Mouse (Mus musculus) cerebellum, postnatal 4 days (tissue): Measurements from ENCODE around the gene Tmed9.

Experiments used
- DNase-seq, 2 experiments: peaks; one replicate each; pipeline ENCODE4 v3.0.0; 2022; ENCODE audit warnings: low spot score in 2 of 2, mixed read lengths in 1 of 2

Gene Tmed9

DNA sequence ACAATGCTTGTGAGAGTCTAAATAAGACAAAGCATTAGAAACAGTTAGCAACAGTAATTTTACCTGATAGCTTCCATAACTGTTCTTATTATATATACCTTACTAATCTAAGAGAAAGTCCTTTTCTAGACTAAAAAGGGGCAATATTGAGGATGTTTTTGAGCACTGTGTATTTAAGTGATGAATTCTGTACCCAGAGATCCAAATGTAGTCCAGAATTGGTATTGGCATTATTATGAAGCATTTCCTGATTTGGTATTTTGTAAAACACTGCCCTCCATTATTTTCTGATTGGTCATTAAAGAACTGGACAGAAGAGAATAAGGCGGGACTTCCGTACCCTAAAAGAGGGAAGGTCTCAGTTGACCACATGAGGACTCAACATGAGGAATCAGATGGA lies at the start of gene Tmed9:
Gene Tmed9, plus strand, starts transcription at position 301 of the 400 bp plus-strand sequence.
- no peak for DNase-seq

DNA sequence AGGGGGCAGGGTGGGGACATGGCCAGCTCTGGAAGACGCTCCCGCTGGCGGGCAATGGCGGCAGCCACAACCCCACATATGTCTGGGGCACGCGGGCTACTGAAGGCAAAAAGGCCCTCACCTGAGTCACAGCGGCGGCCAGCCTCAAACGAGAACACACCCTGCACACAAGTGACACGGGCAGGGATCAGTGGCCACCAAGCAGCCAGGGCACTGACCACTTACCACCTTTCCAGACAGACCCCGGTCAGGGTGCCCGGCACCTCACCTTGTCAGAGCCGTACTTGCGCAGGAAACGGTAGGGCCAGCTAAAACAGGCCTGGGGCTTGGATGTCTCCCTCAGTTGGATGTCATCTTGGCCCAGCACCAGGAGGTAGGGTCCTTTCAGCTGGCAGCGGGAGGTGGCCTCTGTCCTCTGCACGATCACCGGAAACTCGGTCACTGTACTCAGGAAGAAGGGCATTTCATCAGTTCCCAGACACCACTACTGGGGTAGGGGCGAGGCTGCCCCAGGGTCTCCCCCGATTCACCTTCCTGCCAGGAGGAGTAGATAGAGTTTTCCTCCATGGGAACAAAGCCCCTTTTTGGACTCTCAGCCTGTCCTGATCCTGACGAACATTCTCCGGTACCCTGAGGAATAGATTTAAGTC lies 49.5 kb upstream of the Tmed9 start:
- no peak for DNase-seq

DNA sequence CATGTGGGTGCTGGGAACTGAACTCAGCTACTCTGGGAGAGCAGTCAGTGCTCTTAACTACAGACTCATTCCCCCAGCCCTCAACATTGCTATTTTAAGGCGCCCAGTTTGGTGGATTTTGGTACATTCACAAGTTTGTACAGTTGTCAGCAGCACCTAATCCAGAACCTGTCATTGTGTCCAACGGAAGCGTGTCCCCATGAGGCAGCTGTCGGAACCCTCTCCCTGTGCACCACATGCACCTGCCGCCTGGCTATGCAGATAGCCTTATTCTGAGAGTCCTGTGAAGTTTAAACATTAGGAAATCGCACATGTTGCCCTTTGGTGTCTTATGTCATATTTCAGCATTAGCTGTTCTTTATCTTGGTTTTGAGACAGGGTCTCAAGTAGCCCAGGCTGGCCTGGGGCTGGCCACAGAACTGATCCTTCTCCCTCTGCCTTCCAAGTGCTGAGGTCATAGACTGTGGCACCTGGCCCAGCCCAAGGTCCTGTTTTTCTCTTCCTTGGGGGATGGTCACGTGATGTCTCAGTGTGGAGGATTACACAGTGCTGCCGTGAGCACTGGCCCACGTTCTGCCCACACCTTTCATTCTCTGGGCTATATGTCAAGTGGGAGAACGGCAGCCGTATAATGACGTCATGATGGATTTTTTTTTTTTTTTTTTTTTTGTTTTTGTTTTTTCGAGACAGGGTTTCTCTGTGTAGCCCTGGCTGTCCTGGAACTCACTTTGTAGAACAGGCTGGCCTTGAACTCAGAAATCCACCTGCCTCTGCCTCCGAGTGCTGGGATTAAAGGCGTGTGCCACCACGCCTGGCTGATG lies 47.6 kb upstream of the Tmed9 start:
- no peak for DNase-seq

DNA sequence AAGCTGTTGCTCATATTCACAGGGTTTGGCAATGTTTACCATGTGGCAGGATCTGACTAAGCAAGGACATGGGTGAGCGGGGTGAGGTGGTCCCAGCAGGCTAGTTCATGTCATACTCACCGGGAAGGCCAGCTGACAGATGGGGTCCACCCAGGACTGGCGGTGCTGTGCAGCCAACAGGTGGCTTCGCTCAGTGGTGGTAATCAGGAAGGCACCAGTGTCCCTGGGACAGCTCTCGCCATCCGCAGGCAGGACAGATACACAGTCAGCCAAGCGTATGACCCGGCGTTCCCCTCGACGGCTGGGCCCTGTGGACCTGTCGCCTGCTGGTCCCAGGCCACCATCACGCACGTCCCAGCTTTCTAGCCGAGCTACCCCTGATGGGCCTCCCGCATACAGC lies 46.3 kb upstream of the Tmed9 start:
- DNase-seq, result no peak

DNA sequence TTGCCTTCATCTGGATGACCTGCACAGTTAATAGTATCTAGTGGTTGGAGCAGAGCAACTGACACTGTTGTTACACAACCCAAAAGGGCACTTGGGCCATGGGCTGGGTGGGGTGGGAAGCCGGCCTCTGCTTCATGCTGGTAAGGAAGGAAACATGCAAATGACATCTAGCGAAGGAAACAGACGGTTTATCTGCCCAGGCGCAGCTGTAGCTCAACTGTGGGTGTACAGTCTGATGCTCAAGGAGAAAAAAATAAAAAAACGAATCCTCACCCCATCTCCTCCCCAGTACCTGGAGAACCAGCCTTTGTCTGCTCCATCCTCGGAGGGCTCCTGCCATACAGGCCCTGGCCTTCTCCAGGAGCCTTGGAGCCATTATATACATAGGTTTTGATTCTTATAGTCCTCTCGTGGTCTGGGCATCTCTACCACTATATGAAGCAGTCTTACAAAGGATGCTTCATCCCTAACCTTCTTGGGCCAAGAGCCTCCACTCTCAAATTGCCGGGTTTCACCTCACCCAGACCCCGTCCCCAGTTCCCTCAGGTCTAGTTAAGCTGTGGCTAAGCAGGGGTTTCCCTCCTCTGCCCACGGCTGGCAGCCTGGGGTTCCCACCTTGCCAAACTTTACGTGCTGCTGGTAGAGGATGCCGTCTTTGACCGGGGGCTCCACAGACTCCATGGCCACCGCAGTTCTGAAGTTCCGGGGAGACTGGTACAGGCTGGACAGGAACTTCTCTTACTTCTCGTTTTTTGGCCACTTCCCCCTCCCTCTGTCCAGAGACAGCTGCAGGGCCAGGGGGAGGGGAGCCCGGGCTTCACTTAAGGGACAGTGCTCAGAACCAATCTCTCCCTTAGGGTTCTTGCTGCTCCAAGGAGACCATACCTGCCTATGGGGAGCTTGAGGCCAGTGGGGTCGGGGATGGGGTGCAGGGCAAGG lies 45.4 kb upstream of the Tmed9 start:
- no peak for DNase-seq

DNA sequence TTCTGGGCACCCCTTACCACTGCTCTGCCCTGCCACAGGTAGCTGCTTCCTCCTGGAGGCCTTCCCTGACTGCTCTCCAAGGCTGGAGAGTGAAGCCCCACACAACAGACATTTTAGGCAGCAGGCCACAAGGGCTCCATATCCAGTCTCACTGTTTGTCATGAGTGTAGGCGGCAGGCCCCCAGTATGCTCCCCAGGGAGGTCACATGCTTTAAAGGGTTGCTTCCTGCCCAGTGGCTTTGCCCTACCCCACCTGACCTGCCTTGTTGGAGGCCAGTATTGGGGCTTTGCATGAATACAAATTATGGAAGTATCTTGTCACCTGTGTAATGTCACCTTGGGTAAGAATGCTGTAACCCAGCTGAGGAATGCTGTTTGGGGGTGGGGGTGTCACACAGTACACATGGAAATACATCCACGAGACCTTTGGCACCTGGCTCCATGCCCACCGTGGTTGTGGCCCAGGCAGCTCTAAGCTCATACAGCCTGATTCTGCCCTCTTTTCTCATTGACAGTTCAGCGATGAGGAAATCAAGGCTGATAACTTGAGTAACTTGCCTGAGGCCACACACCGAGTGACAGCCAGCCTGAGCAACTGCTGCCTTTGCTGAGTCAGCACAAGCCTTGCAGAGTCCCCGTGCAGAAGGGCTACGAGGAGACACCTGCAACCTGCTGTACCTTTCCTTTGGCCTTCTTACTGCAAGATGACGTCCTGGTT lies 44.2 kb upstream of the Tmed9 start, which contains the start of gene Dok3:
Gene Dok3, minus strand, starts transcription at position 99 of the 718 bp plus-strand sequence.
- no peak for DNase-seq

DNA sequence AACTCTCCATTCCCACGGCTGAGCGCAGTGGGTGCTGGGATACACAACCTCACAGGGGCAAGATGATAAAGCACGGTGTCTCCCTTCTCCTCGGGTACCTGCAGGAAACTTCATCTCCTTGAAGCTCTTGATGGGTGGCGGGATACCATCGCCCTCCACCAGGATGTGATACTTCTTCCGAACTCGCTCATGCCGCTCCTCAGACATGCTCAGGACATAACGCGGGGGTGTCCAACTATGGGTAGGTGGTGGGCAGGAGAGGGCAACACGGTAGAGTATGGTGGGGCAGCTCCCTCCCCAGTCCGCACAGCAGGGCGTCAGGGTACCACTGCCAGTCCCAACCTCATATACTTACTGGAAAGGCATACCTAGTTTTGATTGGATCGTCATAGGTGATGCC lies 38.3 kb upstream of the Tmed9 start:
- DNase-seq, result no peak

DNA sequence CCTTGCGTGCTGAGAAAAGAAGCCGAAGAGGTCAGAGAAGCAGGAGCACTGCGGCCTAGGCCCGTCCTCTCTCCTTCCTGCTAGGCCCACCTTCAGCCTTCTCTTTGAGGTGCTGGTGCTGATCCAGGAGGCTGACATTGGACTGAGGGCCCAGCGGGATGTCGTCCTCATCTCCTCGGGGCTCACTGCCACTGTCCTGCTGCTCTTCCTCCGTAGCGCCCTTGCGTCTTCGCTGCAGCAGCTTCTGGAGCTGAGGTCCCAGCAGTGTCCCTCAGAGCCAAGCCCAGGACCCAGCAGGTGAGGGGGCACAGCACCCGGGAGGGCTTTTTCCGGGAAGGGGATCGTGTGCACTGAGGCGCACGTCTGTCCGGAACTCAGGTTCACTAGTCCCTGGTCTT lies 37.7 kb upstream of the Tmed9 start:
- DNase-seq, result peak in 1 of 2 experiments; percentile 17

DNA sequence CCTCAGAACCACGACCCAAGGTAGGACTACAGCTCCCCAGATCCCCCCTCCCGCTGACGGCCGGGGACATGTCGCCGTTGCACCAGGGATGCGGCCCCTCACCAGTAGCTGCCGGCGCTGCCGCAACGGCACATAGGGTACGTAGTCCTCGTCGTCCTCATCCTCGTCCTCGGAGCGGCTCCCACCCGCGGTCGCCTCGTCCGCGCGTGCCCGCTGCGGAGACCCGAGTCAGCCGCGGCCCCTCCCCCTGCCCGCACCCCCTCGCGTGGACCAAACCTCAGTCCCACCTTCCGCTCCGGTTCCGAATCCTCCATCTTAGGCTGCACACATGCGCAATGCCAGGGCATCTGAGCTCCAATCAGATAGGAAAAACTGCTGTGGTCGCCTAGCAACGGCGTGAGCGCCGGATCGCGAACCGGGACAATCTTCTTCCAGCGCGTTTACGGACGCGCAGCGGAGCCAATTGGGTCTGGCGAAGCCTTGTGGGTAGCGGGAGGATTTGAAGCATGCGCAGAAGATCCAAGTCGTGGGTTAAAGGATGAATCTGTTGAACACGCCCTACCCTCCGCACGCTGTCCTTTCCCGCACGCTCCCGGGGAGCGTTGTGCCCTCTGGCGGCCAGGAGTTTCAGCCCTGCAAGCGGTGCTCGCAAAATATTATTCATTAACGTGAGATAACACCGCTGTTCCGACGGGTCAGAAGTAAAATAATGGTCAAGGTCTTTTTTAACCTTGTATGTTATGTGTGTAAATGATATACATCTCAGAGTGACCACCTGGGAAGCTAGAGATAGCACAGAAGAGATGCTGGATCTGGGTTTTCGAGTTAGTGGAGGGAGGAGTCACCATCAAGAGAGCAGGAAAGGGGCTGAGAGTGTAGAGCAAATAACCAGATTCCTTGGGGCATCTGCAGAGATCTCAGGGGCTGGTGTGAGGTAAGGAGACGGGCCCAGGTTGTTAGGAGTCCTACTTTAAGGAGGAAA lies 37.0 kb upstream of the Tmed9 start, which contains the start of gene Ddx41:
Gene Ddx41, minus strand, starts transcription at position 465 of the 982 bp plus-strand sequence.
- peak; percentile 99 to 100 for DNase-seq

DNA sequence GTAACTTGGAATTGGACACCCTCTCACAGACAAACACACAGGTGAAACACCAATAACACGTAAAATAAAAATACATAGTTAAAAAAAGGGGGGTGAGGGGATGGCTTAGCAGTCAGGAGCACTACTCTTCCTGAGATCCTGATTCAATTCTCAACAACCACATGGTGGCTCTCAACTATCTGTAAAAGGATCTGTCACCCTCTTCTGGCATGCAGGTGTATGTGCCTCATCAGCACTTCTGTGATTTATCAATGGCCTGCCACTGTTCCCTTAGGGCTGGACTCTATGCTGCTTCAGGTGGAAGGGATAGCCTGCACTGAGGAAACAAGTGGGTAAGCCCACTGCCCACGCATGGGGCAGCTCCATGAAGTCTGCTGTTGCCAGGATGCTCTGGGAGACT lies 32.6 kb upstream of the Tmed9 start:
- DNase-seq, result peak in 1 of 2 experiments; percentile 26

DNA sequence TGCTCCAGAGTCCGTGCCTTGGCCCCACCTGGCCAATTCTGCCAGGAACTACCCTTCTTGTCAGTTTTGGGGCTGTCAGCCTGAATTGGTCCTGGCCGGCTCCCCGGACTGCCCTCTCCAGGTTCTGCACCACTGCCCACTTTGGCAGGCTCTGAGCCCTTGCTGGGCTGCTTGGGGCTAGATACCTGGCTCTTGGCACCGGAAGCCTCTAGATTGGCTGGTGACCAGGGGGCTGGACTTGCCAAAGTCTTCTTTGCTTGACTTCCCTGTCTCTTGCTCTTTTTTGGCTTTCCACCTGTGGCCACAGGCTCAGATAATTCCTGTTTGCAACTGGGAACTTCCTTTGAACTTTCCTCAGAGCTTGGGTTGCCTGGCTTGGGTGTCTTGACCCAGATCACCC lies 30.6 kb upstream of the Tmed9 start:
- no peak for DNase-seq

DNA sequence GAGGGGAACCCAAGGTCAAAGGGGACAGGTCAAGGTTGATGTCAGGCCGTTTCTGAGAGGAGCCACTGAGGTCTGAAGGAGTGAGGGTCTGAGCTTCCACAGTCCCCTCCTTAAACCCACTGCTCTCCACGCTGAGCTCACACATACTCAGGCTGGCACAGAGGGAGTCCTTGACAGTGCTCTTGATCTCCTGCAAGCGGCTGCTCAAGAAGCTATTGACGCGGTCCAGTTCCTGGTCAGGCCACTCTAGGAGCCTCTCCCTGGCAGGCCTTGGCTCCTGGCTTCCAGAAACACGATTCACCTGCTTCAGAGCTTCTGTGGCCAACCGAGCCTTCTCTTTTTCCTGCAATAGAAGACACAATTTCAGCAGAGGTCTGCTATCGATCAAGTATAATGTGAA lies 30.1 kb upstream of the Tmed9 start:
- no peak for DNase-seq

DNA sequence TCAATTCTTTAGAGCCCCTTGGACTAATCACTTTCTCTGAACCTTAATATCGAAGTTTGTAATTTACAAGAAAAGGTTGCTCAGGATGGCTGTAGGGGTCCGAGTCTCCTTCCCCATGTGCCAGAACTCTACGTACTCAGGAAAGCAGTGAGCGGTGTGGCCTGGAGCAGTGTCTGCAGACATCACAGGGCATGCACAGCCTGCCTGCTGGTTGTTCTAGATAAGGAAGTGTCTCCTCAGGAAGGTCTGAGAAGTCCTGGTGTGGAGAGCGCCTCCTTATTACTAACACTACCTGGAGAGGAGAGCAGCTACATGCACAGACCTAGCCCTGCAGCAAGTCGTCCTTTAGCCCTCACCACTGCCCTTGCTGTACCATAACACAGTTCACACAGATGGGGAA lies 28.7 kb upstream of the Tmed9 start:
- DNase-seq, result no peak

DNA sequence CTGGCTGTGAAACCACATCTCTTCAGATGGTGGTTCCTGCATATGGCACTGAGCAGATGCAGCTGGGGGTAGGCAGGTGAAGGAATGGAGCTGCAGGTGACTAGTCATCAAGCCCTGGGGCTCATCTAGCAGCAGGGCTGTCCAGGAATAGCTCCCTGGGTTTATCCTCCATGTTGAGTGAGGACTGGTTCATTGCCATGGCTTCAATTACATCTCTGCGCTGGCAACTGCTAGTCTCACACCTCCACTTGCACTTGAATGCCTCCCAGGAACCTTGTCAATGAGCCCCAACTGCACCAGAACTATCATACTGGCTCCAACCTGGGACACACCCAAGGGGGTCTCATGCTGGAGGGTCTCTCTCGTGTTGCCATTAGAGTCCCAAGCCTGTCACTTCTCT lies 25.6 kb upstream of the Tmed9 start:
- no peak for DNase-seq

DNA sequence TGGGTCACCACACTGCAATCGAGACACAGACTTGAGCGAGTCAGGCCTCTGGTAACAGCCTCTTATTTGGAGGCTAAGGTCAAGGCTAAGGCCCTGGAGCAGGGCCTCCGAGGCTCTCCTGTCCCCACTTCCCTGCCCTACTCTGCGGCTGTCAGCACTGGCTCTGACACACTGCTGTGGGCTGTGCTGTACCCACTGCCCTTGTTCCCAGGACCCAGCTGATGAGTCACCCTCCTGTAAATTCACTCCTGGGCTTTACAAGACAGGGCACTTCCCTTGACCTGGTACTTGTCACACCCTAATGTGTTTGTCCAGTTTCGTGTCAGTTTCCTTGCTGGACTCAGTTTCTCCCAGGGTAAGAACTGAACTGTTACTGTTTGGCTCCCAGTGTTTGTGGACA lies 25.1 kb upstream of the Tmed9 start:
- no peak for DNase-seq

DNA sequence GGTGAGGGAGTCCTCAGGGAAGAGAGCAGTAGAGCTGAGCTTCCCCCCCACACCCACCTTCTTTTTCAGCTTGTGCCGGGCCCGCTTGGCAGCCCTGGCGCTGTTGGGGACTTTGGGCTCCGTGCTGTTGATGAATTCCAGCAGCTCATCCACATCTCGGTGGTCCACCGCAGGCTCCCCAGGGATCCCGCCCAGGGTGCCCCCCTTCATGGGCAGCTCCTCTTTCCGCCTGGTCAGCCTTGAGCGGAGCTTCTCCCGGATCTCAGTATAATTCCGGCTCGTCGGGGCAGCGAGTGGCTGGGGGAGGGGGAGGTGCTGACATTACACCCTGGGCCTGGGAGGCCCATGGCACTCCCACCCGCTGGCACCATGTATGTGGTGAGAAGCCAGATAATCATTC lies 24.5 kb upstream of the Tmed9 start:
- no peak for DNase-seq

DNA sequence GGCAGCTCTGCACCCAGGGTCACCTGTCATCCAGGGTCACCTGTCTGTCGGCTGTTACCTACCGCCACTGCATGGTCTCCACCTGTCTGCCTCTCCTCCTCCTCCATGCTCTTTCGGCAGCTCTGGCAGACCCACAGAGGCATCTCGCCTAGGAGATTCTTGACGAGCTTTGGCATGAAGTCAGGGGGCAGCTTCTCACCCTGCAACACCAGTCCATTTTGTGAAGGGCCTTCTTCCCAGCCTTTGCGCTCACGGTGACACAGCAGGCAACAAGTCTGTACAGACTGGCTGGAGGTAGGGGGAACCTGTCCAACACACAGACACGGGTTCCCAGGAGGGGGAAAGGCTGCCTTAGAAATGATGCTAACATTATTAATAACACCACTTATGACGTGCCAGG lies 17.6 kb upstream of the Tmed9 start:
- no peak for DNase-seq

DNA sequence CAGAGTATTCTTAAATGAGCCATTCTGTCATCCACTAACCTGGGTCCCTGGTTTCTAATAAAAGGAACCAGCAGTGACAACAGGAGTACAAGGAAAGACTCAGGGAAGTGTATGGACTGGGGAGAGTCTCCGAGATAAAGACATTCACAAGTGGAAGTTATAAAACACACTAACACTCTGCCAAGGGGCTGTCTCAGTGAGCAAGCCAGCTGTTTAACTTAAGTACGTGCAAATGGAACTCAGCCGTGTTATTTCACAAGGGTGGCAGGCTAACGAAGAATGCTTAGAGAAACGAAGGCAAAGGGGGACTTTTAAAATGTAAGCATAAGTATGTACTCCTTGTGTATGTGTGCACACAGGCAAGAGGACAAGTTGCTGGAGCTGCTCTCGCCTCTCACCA lies 16.0 kb upstream of the Tmed9 start:
- DNase-seq, result no peak

DNA sequence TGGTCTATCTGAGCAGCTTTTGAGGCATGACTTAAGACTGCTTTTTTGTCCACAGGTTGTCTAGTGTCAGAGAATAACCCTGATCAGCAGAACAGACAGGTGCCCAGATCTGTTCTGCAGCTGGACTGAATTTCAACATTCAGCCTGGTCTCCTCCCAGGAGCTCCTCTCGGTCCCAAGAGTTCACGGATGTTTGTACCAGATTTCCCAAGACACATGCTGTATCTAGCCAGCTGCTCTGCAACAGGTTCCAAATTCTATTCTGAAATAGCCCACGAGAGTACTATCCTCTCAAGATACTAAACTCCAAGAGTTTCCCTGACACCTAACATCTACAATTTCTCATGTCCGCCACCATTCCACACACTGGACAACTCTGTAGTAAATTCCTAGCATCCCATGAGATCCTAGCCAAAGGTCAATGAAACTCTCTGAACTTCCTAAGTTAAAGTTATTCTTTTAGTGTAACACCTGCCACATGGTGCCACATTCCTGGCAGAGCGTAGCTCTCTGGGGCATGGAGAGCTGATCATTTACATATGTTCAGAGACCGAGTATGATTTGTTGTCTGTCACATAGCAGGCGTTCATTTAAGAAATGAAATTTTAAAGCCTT lies 10.2 kb upstream of the Tmed9 start:
- no peak for DNase-seq

DNA sequence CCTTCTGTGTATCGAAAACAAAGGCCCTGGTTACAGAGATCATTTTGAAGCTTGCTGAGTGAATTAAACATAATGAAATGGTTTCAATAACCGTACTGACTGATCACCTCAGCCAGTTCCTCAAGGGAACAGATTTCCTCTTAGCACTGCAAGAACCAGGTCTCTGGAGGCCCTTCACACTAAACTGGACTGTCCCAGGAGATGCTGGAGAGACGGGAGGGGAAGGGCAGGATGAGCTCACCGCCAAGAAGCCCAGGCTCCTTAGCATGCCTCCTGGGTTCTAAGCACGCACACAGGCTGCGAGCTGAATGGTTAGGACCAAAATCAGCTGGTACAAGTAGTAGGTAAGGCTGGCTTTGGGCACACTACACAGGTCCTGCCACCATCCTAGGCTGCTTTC lies 6.5 kb upstream of the Tmed9 start:
- DNase-seq, result no peak
